Mouse (Mus musculus): Measurements from ENCODE around the gene Itih3. TPM values are rescaled to one million over a fixed set of nuclear protein-coding genes. Genes with fewer than 3 reads are reported as not detected.

Itih3 gene
- polyA plus RNA-seq, 1 experiment from 2014 or later: 74.2 TPM

- H3K27me3 ChIP-seq (replicated peaks): no peaks in the 10 kb centered on the region
- no peak overlapping the region for H3K4me3 ChIP-seq
- H3K9me3 ChIP-seq (replicated peaks): no peaks in the 10 kb centered on the region
- ATAC-seq: no peak
- no peak overlapping the region for H3K9ac ChIP-seq
- H3K27ac ChIP-seq: no peak overlapping the region
- H3K36me3 ChIP-seq: no peaks in the 10 kb centered on the region
- no peak overlapping the region for H3K4me2 ChIP-seq
- 73% methylated on average over 4 of the region's 4 CpGs for WGBS (ENCODE audit: insufficient replicate concordance)
- no peaks in the 10 kb centered on the region for H3K4me1 ChIP-seq
Observed at GRCm38 (mm10) chr14:30930386-30930785, 6.8 kb upstream of the Itih3 start.

GRCm38 (mm10) chr14:30925492-30925891 lies 1.9 kb upstream of the Itih3 start:
- Histone ChIP-seq H3K36me3 (no peaks in the 10 kb centered on the region), H3K27ac (no peak overlapping the region), H3K4me2 (no peak overlapping the region), H3K4me3 (no peak overlapping the region), H3K9me3 (replicated peaks) (no peaks in the 10 kb centered on the region), H3K4me1 (0 out of 2 replicates have a peak, but pooled peaks cover 17% of the 10 kb centered on the region), H3K27me3 (replicated peaks) (no peaks in the 10 kb centered on the region), H3K9ac (no peak overlapping the region)
- ATAC-seq: no peak
- 73% methylated on average over 3 of the region's 3 CpGs for WGBS (ENCODE audit: insufficient replicate concordance)

- no peak for ATAC-seq
- H3K9ac ChIP-seq: no peak overlapping the region
- H3K27ac ChIP-seq: no peak overlapping the region
- 53% methylated on average over 8 of the region's 8 CpGs for WGBS (ENCODE audit: insufficient replicate concordance)
- no peaks in the 10 kb centered on the region for H3K9me3 ChIP-seq (replicated peaks)
- 0 out of 2 replicates have a peak, but pooled peaks cover 2% of the 10 kb centered on the region for H3K27me3 ChIP-seq (replicated peaks)
- peak overlapping the region; percentile 21 for H3K4me2 ChIP-seq
- H3K4me3 ChIP-seq: no peak overlapping the region
- H3K36me3 ChIP-seq: 0 out of 2 replicates have a peak, but pooled peaks cover 4% of the 10 kb centered on the region
- H3K4me1 ChIP-seq: 0 out of 2 replicates have a peak, but pooled peaks cover 17% of the 10 kb centered on the region
Observed at GRCm38 (mm10) chr14:30922053-30922670, 1.4 kb downstream of the Itih3 start.

GRCm38 (mm10) chr14:30916516-30916915 lies 7.0 kb downstream of the Itih3 start:
- no peak for ATAC-seq
- no peak overlapping the region for H3K4me3 ChIP-seq
- H3K36me3 ChIP-seq: 0 out of 2 replicates have a peak, but pooled peaks cover 4% of the 10 kb centered on the region

GRCm38 (mm10) chr14:30913404-30913803 lies 10.2 kb downstream of the Itih3 start:
- Histone ChIP-seq H3K27me3 (replicated peaks) (0 out of 2 replicates have a peak, but pooled peaks cover 3% of the 10 kb centered on the region), H3K4me1 (no peaks in the 10 kb centered on the region), H3K27ac (no peak overlapping the region), H3K4me3 (no peak overlapping the region), H3K36me3 (0 out of 2 replicates have a peak, but pooled peaks cover 4% of the 10 kb centered on the region), H3K9me3 (replicated peaks) (no peaks in the 10 kb centered on the region), H3K4me2 (no peak overlapping the region), H3K9ac (no peak overlapping the region)
- WGBS (ENCODE audit: insufficient replicate concordance): 60% methylated on average over 5 of the region's 5 CpGs
- no peak for ATAC-seq

More at GRCm38 (mm10) chr14:30916516-30916915, 7.0 kb downstream of the Itih3 start:
- H3K27ac ChIP-seq: no peak overlapping the region
- H3K27me3 ChIP-seq (replicated peaks): 0 out of 2 replicates have a peak, but pooled peaks cover 3% of the 10 kb centered on the region
- H3K9me3 ChIP-seq (replicated peaks): no peaks in the 10 kb centered on the region
- H3K4me2 ChIP-seq: no peak overlapping the region
- no peaks in the 10 kb centered on the region for H3K4me1 ChIP-seq
- 81% methylated on average over 1 of the region's 1 CpGs for WGBS (ENCODE audit: insufficient replicate concordance)
- H3K9ac ChIP-seq: no peak overlapping the region

GRCm38 (mm10) chr14:30912641-30913040 lies 10.9 kb downstream of the Itih3 start:
- Histone ChIP-seq H3K9ac (no peak overlapping the region), H3K4me2 (no peak overlapping the region), H3K4me1 (no peaks in the 10 kb centered on the region), H3K27me3 (replicated peaks) (0 out of 2 replicates have a peak, but pooled peaks cover 3% of the 10 kb centered on the region), H3K4me3 (no peak overlapping the region), H3K27ac (no peak overlapping the region), H3K36me3 (no peaks in the 10 kb centered on the region), H3K9me3 (replicated peaks) (no peaks in the 10 kb centered on the region)
- no peak for ATAC-seq
- 68% methylated on average over 8 of the region's 8 CpGs for WGBS (ENCODE audit: insufficient replicate concordance)

GRCm38 (mm10) chr14:30911141-30911540 lies 12.4 kb downstream of the Itih3 start:
- no peak overlapping the region for H3K4me2 ChIP-seq
- no peak overlapping the region for H3K4me3 ChIP-seq
- H3K9me3 ChIP-seq (replicated peaks): no peaks in the 10 kb centered on the region
- no peaks in the 10 kb centered on the region for H3K27me3 ChIP-seq (replicated peaks)
- WGBS (ENCODE audit: insufficient replicate concordance): 73% methylated on average over 8 of the region's 8 CpGs
- no peaks in the 10 kb centered on the region for H3K4me1 ChIP-seq
- no peak overlapping the region for H3K27ac ChIP-seq
- ATAC-seq: no peak
- H3K9ac ChIP-seq: no peak overlapping the region
- H3K36me3 ChIP-seq: no peaks in the 10 kb centered on the region

DNA sequence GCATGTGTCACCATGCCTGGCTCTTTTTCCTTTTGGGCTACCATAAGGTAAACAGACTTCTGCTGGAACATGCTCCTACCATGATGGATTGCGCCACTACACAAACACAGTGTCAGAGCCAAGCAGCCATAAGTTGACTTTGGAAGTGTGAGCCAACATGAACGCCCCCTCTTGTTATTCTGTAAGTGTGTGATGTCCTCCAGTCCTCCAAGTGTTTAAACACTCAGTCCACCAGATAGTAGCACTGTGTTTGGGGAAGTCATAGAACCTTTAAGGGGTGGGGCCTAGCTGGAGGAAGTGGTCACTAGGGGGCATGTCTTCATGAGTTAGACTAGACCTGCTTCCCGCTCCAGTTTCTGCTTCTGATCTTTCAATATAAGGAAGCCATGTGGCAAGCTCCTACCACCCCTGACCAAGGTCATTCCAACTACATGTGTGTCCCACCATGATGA lies 15.7 kb downstream of the Itih3 start:
- Histone ChIP-seq H3K4me3 (no peak overlapping the region), H3K27ac (no peak overlapping the region), H3K4me2 (no peak overlapping the region), H3K9me3 (replicated peaks) (no peaks in the 10 kb centered on the region), H3K36me3 (no peaks in the 10 kb centered on the region), H3K4me1 (no peaks in the 10 kb centered on the region), H3K27me3 (replicated peaks) (no peaks in the 10 kb centered on the region), H3K9ac (no peak overlapping the region)
- 52% methylated on average over 3 of the region's 3 CpGs for WGBS (ENCODE audit: insufficient replicate concordance)
- peak; percentile 70 for ATAC-seq

DNA sequence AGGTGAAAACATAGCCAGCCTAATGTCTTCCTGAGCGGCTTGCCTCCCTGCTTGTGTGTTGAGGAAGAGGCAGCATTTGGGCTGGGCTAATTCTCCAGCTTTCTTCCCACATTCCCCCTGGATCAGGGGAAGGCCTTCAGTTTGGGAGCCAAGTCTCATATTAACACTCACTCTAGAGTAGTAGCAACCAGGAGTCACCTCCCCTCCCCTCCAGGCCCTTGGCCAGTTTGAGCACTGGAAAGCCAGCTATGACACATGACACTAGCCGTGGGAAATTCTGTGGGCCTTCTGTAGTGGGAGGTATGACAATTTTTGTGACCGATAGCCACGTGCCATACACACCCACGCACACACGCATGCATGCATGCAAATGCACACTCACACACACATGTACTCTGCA lies 17.6 kb downstream of the Itih3 start:
- H3K36me3 ChIP-seq: no peaks in the 10 kb centered on the region
- H3K4me1 ChIP-seq: no peaks in the 10 kb centered on the region
- no peak overlapping the region for H3K27ac ChIP-seq
- H3K4me3 ChIP-seq: no peak overlapping the region
- WGBS (ENCODE audit: insufficient replicate concordance): 80% methylated on average over 6 of the region's 6 CpGs
- no peaks in the 10 kb centered on the region for H3K9me3 ChIP-seq (replicated peaks)
- H3K4me2 ChIP-seq: no peak overlapping the region
- H3K27me3 ChIP-seq (replicated peaks): no peaks in the 10 kb centered on the region
- no peak overlapping the region for H3K9ac ChIP-seq
- ATAC-seq: no peak

DNA sequence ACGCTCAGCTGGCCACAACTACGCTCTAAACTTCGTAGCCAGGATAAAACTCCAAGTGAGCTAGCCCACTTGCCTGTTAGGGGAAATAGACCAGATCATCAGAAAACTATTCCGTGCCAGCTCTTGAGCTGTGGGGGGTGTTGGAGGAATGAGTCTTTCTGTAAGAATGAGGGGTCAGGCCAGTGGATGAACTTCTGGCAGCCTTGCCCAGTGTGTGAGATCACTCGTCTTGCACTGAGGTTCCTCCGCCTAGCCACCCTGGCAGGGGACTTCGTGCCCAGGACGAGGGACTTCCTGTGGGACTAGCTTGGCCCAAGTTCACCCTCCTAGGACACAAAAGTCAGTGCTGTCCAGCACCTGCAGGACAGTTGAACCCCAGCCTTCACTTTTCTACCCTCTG lies 19.3 kb downstream of the Itih3 start:
- Histone ChIP-seq H3K4me2 (no peak overlapping the region), H3K4me1 (no peaks in the 10 kb centered on the region), H3K4me3 (no peak overlapping the region), H3K27ac (no peak overlapping the region), H3K27me3 (replicated peaks) (no peaks in the 10 kb centered on the region), H3K9me3 (replicated peaks) (no peaks in the 10 kb centered on the region), H3K36me3 (no peaks in the 10 kb centered on the region), H3K9ac (no peak overlapping the region)
- 69% methylated on average over 8 of the region's 8 CpGs for WGBS (ENCODE audit: insufficient replicate concordance)
- no peak for ATAC-seq

DNA sequence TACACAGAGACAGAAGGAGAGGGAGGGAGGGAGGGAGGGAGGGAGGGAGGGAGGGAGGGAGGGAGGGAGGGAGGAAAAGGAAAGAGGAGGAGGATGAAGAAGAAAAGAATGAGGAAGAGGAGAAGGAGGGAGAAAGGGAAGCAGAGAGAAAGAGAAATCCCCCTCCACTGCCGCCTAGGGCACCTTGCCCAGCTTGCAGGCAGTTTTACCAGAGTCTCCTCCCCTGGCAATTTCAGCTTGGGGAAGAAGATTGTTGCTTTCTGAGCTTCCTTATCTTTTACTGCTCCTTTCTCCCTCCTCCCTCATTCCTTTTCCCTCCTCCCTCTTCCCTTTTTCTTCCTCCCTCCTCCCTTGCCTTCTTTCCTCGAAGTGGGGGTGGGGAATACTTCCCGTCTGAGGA lies 20.5 kb downstream of the Itih3 start:
- no peak overlapping the region for H3K9ac ChIP-seq
- no peaks in the 10 kb centered on the region for H3K9me3 ChIP-seq (replicated peaks)
- 50% methylated on average over 3 of the region's 3 CpGs for WGBS (ENCODE audit: insufficient replicate concordance)
- H3K27ac ChIP-seq: no peak overlapping the region
- H3K27me3 ChIP-seq (replicated peaks): no peaks in the 10 kb centered on the region
- ATAC-seq: no peak
- H3K4me3 ChIP-seq: no peak overlapping the region
- no peak overlapping the region for H3K4me2 ChIP-seq
- H3K4me1 ChIP-seq: no peaks in the 10 kb centered on the region
- H3K36me3 ChIP-seq: no peaks in the 10 kb centered on the region

GRCm38 (mm10) chr14:30902628-30903027 lies 20.9 kb downstream of the Itih3 start:
- H3K27ac ChIP-seq: no peak overlapping the region
- H3K4me2 ChIP-seq: no peak overlapping the region
- WGBS (ENCODE audit: insufficient replicate concordance): 67% methylated on average over 5 of the region's 5 CpGs
- no peak overlapping the region for H3K4me3 ChIP-seq
- no peak overlapping the region for H3K9ac ChIP-seq
- ATAC-seq: no peak
- no peaks in the 10 kb centered on the region for H3K36me3 ChIP-seq
- no peaks in the 10 kb centered on the region for H3K4me1 ChIP-seq
- no peaks in the 10 kb centered on the region for H3K27me3 ChIP-seq (replicated peaks)
- no peaks in the 10 kb centered on the region for H3K9me3 ChIP-seq (replicated peaks)

- no peaks in the 10 kb centered on the region for H3K36me3 ChIP-seq
- no peak overlapping the region for H3K27ac ChIP-seq
- H3K9me3 ChIP-seq (replicated peaks): no peaks in the 10 kb centered on the region
- peaks cover 2% of the 10 kb centered on the region; the same call in 1 of the 2 replicates for H3K4me1 ChIP-seq
- no peak overlapping the region for H3K4me3 ChIP-seq
- WGBS (ENCODE audit: insufficient replicate concordance): 49% methylated on average over 3 of the region's 3 CpGs
- no peaks in the 10 kb centered on the region for H3K27me3 ChIP-seq (replicated peaks)
- H3K4me2 ChIP-seq: no peak overlapping the region
- ATAC-seq: no peak
- no peak overlapping the region for H3K9ac ChIP-seq
Observed at GRCm38 (mm10) chr14:30899972-30900371, 23.6 kb downstream of the Itih3 start.
